Mouse (Mus musculus) adrenal gland, adult 18-20 months (tissue): ENCODE data around the gene Tsg101. TPM values are rescaled to one million over a fixed set of nuclear protein-coding genes. Genes with fewer than 3 reads are reported as not detected.
"Not testable (repeated sequence)": the region's sequence is repeated elsewhere in the genome, so short reads cannot be mapped to it uniquely, and the experiment has no call there.

ENCODE experiments used
- DNase-seq, 2 experiments: peaks; one replicate each; pipeline ENCODE4 v3.0.0; 2021 to 2022; ENCODE audit warnings: low spot score in 2 of 2
- long read RNA-seq, 2 experiments: library from polyadenylated mRNA; stranded (forward); transcript quantifications; one replicate each; pipeline ENCODE4 v2.0.0; 2021
- total RNA-seq, 2 experiments: library from RNA; stranded (reverse); gene quantifications; 1 replicate in 1 of 2; 2 replicates in 1 of 2; pipeline ENCODE4 v1.2.3; 2021

Gene Tsg101
- total RNA-seq, result 10 to 100 TPM; 70.4 to 81.2 TPM
- long read RNA-seq, experiment 1, transcript Tsg101-201 (10 exons, 1,949 nt), result major isoform, 90 of 101 reads
- long read RNA-seq, experiment 1, partial matches to known transcripts, result 2 of 101 reads
- long read RNA-seq, experiment 1, other reads (novel, unspliced or antisense), result 9 of 101 reads
- long read RNA-seq, experiment 2, transcript Tsg101-201 (10 exons, 1,949 nt), result major isoform, 99 of 119 reads
- long read RNA-seq, experiment 2, partial matches to known transcripts, result 9 of 119 reads
- long read RNA-seq, experiment 2, other reads (novel, unspliced or antisense), result 11 of 119 reads

DNA sequence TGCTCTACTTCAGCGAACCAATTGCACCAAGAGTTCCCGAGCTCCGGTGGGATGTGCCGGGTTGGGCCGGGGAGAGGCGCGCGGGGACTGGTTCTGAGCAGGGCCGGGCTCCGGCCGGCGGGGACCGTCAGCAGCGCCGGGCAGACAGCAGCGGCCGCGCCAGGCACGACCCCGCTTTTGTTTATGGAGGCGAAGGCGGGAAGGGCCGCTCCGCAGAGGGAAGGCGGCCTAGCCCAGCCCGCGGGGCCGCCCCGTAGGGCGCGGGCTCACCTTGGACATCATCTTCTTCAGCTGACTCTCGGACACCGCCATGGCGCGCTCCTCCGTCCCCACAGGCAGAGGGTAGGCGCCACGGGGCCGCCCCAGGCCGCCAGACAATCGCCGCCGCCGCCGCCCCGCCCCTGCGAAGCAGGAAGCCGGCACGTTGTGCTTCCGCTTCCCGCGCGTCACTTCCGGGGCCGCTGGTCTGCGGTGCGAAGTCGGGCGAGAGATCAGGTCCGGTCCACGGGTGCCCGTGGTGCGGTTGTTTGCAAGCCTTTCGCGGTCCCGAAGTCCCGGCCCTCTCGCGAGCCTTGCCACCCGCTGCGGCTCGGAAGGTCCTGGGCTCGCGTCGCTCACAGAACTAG is at the start of gene Tsg101:
Gene Tsg101 (minus strand): TSS at position 419 of the 626 bp plus-strand sequence.
- peak; percentile 93 to 94 for DNase-seq

DNA sequence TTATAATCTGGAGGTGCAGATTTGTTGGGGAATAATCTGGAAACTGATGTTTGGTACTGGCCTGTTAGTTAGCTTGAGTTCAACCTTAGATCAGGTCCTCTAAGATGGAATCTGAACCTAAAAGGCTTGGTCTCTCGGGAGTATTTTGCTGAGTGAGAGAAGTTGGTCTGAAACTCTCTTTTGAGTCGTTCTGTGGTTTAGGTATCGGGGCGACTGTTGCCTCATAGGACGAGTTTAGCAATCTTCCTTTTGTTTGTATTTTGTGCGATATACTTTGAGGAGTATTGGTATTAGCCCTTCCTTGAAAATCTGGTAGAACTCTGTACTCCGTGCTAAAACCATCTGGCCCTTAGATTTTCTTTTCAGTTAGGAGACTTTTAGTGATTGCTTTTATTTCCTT is 44.3 kb upstream of the Tsg101 start:
- DNase-seq, result no peak

DNA sequence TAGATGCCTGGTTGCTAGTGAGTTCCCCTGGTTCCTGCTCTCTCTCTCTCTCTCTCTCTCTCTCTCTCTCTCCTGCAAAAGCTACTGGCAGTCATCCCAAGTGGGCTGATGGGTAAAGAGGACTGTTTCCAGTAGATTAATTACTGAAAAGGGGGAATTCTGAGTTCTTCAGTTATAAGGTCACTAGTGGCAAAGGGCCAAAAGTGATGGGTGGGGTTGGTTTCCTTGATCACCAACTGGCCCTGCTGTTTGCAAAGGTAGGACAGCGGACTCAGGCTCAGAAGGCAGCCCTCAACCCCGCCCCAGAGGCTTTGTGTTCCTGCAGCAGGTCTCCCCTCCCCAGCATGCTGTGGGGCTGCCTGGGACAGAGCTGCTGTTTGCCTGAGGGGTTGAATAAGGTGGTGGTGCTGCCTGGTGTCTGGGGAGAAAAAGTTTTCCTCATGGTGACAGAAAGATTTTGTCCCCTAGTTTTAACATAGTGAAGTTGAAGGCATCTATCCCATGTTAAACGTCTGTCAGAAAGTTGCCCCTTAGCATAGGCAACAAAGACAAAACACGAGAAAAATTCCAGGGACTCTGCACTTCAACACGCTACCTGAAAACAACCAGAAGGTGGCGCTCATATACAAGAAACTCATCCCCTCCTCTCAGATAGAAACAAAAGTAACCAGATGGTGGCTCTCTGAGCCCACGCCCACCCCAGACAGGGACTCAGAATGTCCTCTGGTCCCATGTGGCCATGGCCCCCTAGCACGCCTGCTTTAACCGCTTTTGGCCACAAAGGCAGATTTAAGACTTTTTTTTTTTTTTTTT is 43.2 kb upstream of the Tsg101 start:
- peak; percentile 52 to 58 for DNase-seq

DNA sequence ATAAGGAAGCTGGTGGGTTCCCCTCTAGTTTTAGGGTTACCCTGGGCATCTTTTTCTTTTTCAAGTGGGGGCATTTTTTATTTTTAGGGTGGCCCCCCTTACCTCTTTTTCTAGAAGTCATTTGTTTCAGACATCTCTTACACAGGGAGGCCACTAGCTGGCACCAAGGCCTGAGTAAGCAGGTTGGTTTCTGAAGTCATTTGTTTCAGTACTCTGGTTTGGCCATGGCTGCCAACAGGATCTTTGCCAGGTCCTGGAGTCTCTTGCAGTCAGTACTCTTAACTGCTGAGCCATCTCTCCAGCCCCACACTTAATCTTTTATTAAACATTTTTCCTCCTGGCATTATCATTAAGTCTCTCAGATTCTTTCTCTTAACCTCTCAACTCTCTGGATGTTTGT is 42.4 kb upstream of the Tsg101 start:
- no peak for DNase-seq

DNA sequence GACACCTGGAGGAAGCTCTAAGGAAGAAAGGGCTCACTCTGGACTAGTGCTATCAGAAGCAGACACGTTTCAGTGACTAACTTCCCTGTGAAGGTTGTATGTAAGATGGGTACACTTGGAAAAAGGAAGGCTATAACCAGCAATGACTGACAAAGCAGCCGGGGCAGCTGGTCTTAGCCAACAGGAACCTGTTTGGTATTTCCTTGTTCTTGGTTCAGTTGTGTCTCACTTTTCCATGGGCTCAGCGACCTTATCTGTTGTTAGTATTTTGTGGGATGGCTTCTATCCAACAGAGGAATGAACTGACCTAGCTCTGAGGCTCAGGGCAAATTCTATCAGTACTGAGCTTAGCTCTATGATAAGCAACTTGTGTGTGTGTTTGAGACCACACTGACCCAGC is 41.2 kb upstream of the Tsg101 start:
- no peak for DNase-seq

DNA sequence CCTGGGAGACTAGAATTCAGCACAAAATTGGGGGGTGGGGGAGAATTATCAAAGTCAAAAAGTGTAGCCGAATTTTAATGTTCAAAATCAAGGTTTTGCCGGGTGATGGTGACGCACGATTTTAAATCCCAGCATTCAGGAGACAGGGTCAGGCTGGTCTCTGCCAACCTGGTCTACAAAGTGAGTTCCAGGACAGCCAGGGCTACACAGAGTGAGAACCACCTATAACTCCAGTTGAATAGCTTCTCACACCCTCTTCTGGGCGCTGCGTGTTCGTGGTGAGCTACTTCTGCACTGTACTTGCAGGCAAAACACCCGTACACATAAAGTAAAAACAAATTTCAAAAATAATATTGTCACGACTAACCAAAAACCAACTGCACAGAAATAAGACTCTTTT is 39.1 kb upstream of the Tsg101 start:
- DNase-seq, result no peak

DNA sequence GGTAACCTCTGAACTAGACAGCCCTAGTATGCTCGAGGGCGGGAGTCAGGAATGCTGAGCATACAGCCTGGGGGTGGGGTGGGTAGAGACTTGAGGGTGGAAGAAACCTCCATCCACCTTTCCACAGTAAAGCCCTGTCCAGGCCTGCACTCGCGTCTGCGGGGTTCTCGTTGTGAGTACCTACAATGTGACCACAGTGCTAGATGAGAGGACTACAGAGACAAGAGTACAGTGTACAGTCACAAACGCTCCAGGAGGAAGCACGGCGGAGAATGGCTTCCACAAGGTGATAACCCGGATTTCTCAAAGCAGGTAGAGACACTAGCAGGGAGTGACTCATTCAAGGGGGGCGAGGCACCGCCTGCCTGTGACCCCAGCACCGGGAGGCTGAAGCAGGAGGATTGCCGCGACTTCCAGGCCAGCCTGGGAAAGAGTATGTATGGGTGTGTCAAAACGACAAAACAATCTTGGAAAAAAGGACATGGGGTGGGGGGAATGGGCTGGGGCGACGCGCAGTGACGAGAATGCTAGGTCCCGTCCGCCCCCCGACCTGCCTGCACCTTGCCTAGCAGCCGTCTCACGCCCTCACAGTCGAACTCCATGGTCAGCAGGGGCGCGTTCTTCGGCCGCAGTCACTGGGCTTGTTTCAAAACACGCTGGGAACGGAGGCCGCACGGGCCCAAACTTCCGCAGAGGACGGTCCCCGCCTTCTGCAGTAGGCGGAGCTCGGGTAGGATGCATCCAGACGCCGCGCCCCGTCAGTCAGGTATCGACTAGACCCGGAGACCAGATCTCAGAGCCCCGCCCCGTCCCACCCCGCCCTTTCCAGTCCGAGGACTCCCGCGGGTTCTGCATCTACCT is 38.3 kb upstream of the Tsg101 start, which contains the start of gene Uevld:
Gene Uevld (minus strand): TSS at position 697 of the 861 bp plus-strand sequence.
- peak; percentile 95 to 96 for DNase-seq

DNA sequence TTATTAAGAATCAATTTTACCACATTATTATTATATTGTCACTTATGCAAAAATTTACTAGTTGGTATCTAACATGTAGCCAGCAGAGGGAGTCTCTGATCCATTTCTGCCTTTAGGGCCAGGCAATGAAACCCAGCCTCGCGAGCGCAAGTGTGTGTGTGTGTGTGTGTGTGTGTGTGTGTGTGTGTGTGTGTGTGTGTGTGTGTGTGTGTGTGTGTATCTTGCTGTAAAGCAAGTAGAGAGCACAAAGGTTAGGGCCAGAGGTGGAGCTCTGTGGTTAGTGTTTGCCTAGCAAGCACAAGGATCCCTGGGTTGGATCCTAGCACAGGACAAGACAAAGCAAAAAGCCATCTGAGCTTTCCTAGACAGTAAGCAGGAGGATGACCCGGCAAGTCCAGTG is 16.1 kb upstream of the Tsg101 start:
- DNase-seq, result no peak

DNA sequence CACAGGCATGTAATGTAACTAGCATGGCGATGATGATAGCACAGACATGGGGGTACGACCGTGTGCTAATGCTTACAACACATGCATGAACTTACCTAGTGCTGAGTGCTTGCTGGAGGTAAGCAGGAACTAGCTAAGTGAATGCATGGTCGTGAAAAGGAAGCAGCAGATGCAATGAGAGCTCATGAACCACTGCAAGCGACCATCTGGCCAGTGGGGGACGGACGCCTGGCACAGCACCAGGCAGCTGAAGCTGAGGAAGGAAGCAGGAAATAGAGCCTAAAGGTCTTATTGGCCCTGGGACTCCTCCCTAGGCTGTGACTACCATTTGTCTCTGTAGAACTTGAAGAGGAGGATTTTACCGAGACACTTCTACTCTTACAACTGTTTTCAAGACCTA is 15.0 kb upstream of the Tsg101 start:
- no peak for DNase-seq

DNA sequence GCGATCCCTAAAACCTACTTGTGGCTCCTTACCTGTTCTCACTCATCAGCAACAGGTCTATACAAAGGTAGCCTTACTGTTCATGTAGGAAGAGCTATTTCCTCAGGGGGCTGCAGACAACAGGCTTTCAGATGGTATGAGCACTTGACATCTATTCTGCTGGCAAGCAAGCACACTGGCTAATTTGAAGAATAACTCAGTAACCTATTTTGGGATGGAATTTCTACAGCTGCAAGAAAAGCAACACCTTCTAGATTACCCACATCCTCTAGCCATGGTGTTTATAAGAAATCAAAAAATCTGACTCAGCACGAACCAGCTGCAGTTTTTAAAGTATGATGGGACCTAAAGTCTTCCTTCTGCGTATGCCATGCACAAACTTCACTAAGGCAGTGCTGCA is 11.6 kb upstream of the Tsg101 start:
- no peak for DNase-seq

DNA sequence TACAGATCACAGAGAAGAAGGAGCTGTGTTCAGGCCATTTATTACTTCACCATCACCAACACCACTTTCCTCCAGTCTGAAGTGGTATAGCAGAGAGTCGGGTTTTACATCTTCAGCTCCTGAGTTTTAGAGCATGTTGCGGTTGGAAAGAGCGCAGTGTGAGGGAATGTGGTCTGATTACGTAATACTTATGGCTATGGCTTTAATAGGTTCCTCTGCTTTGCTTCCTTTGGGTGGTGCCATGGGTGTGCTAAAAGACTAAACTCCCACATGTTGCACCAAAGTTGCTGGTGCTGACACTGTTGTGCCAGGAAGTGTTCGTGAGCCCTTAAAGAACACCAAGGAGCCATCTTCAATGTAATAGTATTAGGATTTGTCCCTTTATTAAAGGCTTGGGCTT is 8.5 kb upstream of the Tsg101 start:
- no peak for DNase-seq

DNA sequence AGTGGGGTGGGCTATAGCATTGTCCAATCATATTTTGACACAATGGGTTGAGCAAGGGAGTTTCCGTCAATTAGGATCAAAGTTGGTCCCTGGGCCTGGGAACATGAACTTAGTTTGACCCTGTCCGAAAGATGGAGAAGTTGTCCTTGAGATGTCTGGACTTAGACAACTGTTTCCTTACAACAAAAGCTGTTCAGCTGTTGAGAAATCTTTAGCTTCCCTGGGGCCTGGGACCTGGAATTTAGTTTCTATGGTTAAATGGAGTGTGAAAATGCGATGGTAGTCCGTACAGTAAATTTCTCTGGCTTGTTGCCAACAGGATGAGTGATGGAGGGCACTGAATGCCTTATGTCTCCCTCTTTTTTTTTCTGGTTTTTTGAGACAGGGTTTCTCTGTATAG is 2.3 kb upstream of the Tsg101 start:
- no peak for DNase-seq

DNA sequence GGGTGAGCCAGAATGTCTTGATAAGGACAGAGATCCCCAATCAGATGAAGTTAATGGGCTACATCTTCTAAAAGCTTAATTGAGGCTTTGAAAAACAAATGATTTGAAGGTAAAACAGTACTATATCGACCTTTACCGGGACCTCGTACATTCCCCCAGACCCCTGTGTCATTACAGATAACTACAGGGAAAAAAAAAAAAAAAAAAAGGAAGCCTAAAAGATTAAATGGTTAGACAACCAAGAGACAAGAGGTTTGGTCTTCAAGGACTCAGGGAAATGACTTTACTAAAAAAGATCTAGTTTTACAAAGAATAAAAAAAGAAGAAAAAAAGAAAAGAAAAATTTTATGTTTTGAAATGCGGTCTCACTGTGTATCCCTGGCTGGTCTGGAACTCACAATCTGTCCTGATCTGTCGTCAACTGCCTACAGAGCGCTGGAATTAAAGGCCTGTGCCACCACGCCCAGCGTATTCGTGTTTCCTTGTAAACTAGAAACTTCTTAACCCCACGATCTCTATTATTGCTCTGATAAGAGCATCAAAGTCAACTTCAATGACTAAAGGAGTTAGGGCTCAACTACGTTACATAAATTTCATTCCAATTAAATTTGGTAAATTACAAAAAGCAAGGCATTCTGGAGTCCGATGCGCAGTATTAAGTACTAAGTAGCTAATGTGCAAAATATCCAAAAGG is 944 bp downstream of the Tsg101 start:
- no peak for DNase-seq

DNA sequence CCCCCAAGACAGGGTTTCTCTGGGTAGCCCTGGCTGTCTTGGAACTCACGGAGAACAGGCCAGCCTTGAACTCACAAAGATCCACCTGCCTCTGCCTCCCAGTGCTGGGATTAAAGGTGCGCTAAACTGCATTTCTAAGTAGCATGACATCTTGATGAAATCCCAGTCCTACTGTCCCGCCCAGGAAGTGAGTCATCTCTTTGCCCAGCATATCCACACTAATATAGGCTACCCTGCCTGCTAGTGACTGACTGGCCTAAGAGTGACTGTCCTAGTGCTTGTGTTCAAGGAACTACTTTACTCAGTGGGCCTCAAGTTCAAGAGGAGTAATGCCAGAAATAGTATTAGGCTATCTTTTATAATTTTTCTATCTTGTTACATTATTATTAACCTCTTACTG is 3.4 kb downstream of the Tsg101 start:
- DNase-seq, result no peak

DNA sequence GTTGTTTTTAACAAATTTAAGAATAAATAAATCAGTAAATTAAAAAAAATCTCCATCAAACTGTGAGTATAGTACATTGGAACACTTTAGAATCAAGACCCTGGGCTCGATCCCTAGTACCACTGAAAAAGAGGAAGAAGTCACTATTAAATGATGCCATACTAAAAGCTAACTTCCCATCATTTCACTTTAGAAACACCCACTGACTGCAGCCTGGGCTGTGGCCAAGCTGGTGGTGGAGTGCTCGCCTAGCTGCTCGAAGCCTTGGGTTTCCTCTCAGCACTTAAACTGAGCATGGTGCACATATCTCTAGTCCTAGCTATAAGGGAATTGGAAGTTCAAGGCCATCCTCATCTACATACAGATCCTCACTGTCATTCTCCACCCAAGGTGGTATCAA is 8.5 kb downstream of the Tsg101 start:
- no peak for DNase-seq

DNA sequence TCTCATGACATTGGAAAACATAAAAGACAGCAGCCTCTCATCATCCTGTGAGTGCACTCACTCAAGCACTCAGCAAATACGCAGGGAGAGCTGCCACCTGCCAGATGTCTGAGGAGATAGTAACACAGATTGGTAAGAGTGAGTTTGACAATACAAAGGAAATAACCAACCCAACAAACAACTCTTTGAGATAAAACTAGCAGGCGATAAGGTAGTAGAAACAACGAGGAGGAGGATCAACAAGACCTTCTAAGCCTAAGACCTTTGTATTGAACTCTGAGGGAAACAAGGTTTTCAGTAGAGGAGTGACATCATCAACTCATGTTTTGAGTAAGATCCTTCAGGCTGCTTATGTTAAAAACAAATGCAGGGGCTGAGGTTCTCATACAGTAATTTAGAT is 20.4 kb downstream of the Tsg101 start:
- DNase-seq, result no peak

DNA sequence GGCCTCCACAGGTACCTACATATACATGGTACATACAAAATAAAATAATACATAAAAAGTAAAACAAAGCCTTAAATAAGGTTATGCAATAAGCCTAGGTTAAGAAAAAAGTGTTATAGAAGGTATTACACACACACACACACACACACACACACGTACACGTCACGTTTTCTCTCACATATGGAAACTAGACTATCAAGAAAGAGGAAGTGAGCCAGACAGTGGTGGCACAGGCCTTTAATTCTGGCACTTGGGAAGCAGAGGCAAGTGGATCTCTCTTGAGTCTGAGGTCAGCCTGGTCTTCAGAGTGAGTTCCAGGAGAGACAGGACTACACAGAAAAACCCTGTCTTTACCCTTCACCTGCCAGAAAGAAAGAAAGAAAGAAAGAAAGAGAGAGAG is 24.3 kb downstream of the Tsg101 start:
- DNase-seq, result no peak

DNA sequence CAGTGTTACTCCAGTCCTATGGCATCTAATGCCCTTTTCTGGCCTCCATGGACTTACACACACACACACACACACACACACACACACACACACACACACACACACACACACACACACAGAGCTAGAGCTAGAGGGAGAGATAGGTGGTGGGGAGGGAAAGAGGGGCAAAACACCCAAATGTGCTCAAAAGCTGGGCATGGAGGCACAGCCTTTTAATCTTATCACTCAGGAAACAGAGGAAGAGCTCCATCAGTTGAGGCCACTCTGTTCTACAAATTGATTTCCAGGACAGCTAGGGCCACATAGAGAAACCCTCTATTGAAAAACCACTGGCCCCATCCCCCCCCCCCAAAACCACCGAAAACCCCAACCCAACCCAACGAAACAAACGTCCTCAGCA is 36.5 kb downstream of the Tsg101 start:
- no peak for DNase-seq

DNA sequence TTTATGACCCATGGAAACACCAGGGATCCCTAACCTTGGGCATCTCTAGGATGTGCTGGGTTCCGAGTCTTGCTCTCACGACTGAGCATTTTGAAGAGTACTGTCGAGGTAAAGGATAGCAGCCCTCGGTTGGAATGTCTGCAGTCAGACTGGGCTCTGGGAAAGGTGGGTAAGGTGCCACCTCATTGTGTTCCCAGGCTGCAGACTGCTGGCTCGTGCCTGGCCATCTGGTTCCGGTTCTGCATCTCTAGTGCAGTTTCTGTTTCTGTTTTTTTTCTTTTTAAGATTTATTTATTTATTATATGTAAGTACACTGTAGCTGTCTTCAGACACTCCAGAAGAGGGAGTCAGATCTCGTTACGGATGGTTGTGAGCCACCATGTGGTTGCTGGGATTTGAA is 37.8 kb downstream of the Tsg101 start:
- DNase-seq, result not testable (repeated sequence)

DNA sequence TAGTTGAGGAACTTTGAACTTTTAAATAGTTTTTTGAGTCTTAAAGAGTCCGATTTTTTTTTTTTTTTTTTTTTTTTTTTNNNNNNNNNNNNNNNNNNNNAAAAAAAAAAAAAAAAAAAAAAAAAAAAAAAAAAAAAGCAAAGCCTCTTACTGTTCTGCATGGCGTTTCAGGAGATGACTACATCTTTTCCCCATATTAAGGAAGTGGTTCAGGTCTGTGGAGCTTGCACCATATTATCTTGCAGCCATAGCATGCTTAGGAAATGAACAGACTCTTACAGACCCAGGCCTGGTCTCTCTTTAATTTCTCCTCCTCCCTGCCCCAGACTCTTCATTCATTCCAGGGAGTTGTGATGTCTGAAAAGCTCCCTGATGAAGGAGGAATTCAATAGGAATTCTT is 38.8 kb downstream of the Tsg101 start:
- DNase-seq, result no peak

DNA sequence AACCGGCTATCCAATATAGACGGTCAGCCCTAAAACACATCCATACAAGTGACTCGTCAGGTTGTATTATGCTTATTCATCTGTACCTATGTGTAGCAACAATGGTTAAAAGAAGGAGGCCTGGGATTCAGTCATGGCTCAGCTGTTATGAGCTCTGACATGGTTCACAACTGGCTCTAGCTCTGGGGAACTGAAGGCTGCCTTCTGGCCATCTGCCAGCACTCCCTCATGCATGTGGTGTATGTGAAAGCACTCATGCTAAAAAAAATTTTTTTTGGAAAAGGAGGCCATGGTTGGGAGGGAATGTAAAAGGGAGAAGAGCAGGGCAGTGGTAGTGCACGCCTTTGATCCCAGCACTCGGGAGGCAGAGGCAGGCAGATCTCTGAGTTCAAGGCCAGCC is 39.9 kb downstream of the Tsg101 start:
- no peak for DNase-seq
